Mouse (Mus musculus): ENCODE measurements around the gene Acat1. TPM values are rescaled to one million over a fixed set of nuclear protein-coding genes. Genes with fewer than 3 reads are reported as not detected.

Acat1 gene
- polyA plus RNA-seq (2015; fragmentation: Nextera tagmentation; extraction: Ambion mirVana) = 192 and 199 TPM in 2 replicates

DNA sequence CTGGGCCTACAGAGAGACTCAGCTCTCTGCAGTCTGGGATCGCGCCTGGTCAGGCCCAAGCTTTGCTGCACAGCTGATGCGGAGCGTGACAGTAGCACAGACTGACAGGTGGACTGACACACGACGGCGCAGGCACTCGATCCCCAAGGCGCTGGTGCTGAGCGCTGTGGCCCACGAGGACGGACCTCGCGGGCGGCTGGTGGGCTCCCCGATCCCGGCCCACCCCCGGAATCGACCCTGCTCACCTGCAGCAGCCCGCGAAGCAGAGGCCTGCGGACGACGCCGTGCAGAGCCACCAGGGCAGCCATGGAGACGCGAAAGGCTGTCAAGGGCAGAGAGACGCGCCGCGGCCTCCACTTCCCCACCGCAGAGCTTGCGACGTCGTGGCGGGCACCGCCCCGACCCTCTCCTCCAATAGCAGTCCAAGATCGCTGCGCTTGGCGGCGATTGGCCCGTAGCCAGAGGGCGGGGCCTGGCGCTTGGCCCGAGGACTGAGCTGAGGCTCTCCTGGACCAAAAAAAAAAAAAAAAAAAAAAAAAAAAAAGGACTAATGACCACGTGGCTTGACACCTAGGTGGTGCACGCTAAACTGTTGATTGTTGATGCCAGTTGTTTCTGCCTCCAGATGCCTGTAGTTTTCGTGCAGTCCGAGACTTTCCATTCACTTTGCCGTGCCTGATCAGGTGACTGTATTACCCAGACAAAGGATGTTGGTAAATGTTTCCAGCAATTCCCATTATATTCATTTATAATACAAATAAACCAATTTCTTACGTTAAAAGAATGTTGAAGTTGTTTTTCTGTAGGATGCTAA is at the start of gene Acat1:
Gene Acat1 (minus strand): TSS at position 415 of the 814 bp plus-strand sequence.

GRCm38 (mm10) chr9:53536558-53537320 is 73.4 kb downstream of the Acat1 start, which contains the start of the genes Atm and Npat:
TSS of gene Atm (minus strand) at chr9:53536740.
TSS of gene Npat (plus strand) at chr9:53537047.

Other genes with a start within 250 kb of the Acat1 start
- gene Kdelc2, start 226.4 kb downstream of the Acat1 start, polyA plus RNA-seq (2015; fragmentation: Nextera tagmentation; extraction: Ambion mirVana) = 9.5 and 10.9 TPM in 2 replicates
- gene 4930550C14Rik, start 208.1 kb downstream of the Acat1 start, polyA plus RNA-seq (2015; fragmentation: Nextera tagmentation; extraction: Ambion mirVana) = 0.84 and 0.87 TPM in 2 replicates
- gene Atm, start 73.6 kb downstream of the Acat1 start, polyA plus RNA-seq (2015; fragmentation: Nextera tagmentation; extraction: Ambion mirVana) = 4.6 and 5.5 TPM in 2 replicates
- gene Npat, start 73.3 kb downstream of the Acat1 start, polyA plus RNA-seq (2015; fragmentation: Nextera tagmentation; extraction: Ambion mirVana) = 6.6 and 7.1 TPM in 2 replicates
- gene Cul5, start 59.6 kb upstream of the Acat1 start, polyA plus RNA-seq (2015; fragmentation: Nextera tagmentation; extraction: Ambion mirVana) = 47.1 and 51.8 TPM in 2 replicates
- gene Rab39, start 95.8 kb upstream of the Acat1 start, polyA plus RNA-seq (2015; fragmentation: Nextera tagmentation; extraction: Ambion mirVana) = 4.2 and 4.4 TPM in 2 replicates
- 22.8 and 26.8 TPM in 2 replicates for gene Slc35f2, start 161.2 kb upstream of the Acat1 start, polyA plus RNA-seq (2015; fragmentation: Nextera tagmentation; extraction: Ambion mirVana)
- 0.92 and 1.0 TPM in 2 replicates for gene Sln, start 239.8 kb upstream of the Acat1 start, polyA plus RNA-seq (2015; fragmentation: Nextera tagmentation; extraction: Ambion mirVana)